33 mouse cellular contexts compared by ENCODE assay signal in genomic region chr7:3284604-3285003, GRCm38 (mm10). TPM values are rescaled to one million over a fixed set of nuclear protein-coding genes. Genes with fewer than 3 reads are reported as not detected.
"Had no signal": no experiment of that assay in that cellular context is flagged by ENCODE, and none has a peak within 500 bp of the region (broad histone marks: within the 10 kb centered on the region; RNA-seq: fewer than 3 reads in every experiment).

No protein-coding gene starts in this region.

- ATAC-seq: hindbrain, embryonic 16.5 days; inflammation-experienced regulatory T-cells, adult 6 months; intestine, embryonic 15.5 days; intestine, postnatal 0 days; liver, embryonic 12.5 days had no signal

- H3K9me3 ChIP-seq: heart, embryonic 13.5 days; heart, embryonic 15.5 days; hindbrain, embryonic 10.5 days; hindbrain, embryonic 12.5 days; intestine, embryonic 15.5 days; limb, embryonic 10.5 days; limb, embryonic 12.5 days; liver, embryonic 12.5 days had no signal

- H3K36me3 ChIP-seq: heart, embryonic 13.5 days; heart, embryonic 15.5 days; hindbrain, embryonic 10.5 days; hindbrain, embryonic 12.5 days; intestine, embryonic 15.5 days; limb, embryonic 10.5 days; limb, embryonic 12.5 days; liver, embryonic 12.5 days had no signal

- H3K4me3 ChIP-seq: heart, adult 2 months; heart, embryonic 13.5 days; heart, embryonic 15.5 days; hindbrain, embryonic 10.5 days; hindbrain, embryonic 12.5 days; intestine, embryonic 15.5 days; layer of hippocampus, adult 2 months; left cerebral cortex, adult 2 months; limb, embryonic 10.5 days; limb, embryonic 12.5 days; liver, embryonic 12.5 days had no signal

- H3K4me1 ChIP-seq: hindbrain, embryonic 12.5 days had no signal

- H3K27ac ChIP-seq: heart, adult 2 months; heart, embryonic 13.5 days; heart, embryonic 15.5 days; hindbrain, embryonic 10.5 days; hindbrain, embryonic 12.5 days; hindbrain, embryonic 14.5 days; intestine, embryonic 15.5 days; layer of hippocampus, adult 2 months; left cerebral cortex, adult 2 months; limb, embryonic 10.5 days; limb, embryonic 12.5 days; liver, embryonic 12.5 days; liver, embryonic 14.5 days had no signal

- DNase-seq: gastrocnemius, postnatal 14 days; gastrocnemius, postnatal 36 days; heart, adult 11 months; heart, adult 2 months; heart, postnatal 14 days; heart, postnatal 4 days; kidney, adult 18-20 months; kidney, adult 8-10 months; kidney, postnatal 10 days; kidney, postnatal 25 days; kidney, postnatal 4 days; lung, adult 18-20 months had no signal

- H3K9ac ChIP-seq: heart, embryonic 13.5 days; heart, embryonic 15.5 days; hindbrain, embryonic 12.5 days; hindbrain, embryonic 14.5 days; intestine, embryonic 15.5 days; limb, embryonic 12.5 days; liver, embryonic 12.5 days; liver, embryonic 14.5 days had no signal

- H3K27me3 ChIP-seq: heart, embryonic 13.5 days; heart, embryonic 15.5 days; hindbrain, embryonic 12.5 days; intestine, embryonic 15.5 days; limb, embryonic 12.5 days; liver, embryonic 12.5 days had no signal

- H3K4me2 ChIP-seq: heart, embryonic 11.5 days; heart, embryonic 13.5 days; heart, embryonic 15.5 days; hindbrain, embryonic 12.5 days; hindbrain, embryonic 14.5 days; intestine, embryonic 15.5 days; limb, embryonic 12.5 days; liver, embryonic 12.5 days had no signal

RNA-seq across cellular contexts. Expression of gene Prkcg, which starts 4.4 kb away (rescaled TPM):
- polyA plus RNA-seq: limb, embryonic 12.5 days; liver, embryonic 16.5 days had no signal

RNA-seq across cellular contexts. Expression of gene Nlrp12, which starts 35.1 kb away (rescaled TPM):
- total RNA-seq: gastrocnemius, postnatal 14 days; gastrocnemius, postnatal 36 days; heart, postnatal 14 days; layer of hippocampus, adult 2 months; left cerebral cortex, postnatal 36 days had no signal
- polyA plus RNA-seq: heart, embryonic 11.5 days; heart, embryonic 13.5 days; heart, embryonic 15.5 days; hindbrain, embryonic 10.5 days; hindbrain, embryonic 12.5 days; inflammation-experienced regulatory T-cells, adult 6 months; intestine, embryonic 15.5 days; intestine, postnatal 0 days; kidney, embryonic 14.5 days; kidney, embryonic 16.5 days; limb, embryonic 10.5 days; limb, embryonic 12.5 days; limb, embryonic 14.5 days; liver, embryonic 12.5 days had no signal

RNA-seq across cellular contexts. Expression of gene Cacng7, which starts 48.2 kb away (rescaled TPM):
- polyA plus RNA-seq: inflammation-experienced regulatory T-cells, adult 6 months; liver, embryonic 16.5 days had no signal
